ENCODE assay signal across 22 mouse cellular contexts in the genomic region with DNA sequence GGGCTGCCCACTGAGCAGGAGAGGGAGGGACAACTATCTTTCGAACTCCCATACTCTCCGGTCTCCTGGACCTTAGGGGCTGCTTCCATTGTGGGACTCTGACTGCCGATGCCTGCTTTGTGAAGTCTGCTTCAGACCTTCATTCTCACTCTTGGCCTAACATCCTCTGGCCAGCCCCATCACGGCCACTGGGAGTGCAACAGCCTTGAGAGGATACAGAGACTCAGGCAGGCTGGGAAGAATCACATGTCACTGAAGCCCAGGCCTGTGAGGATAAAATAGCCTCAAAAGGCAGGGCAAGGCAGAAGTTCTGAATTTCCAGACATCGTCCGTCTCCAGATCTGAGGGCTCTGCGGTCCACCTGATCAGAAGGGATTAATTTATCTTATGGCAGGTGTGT. TPM values are rescaled to one million over a fixed set of nuclear protein-coding genes. Genes with fewer than 3 reads are reported as not detected.
A peak's percentile ranks its signal among the peaks of the same experiment; 100 is the strongest.
DNase-seq lines count a peak whose midpoint lies in the region; ATAC-seq and TF ChIP-seq lines count a peak whose summit lies in the region.
"Had no signal": no experiment of that assay in that cellular context is flagged by ENCODE, and none has a peak within 500 bp of the region (broad histone marks: within the 10 kb centered on the region; RNA-seq: fewer than 3 reads in every experiment).

No protein-coding gene starts in this region.

- H3K27me3 ChIP-seq in liver, embryonic 13.5 days, result no peaks in the 10 kb centered on the region
- H3K27me3 ChIP-seq in embryonic facial prominence, embryonic 12.5 days, result no peaks in the 10 kb centered on the region
- H3K27me3 ChIP-seq in intestine, postnatal 0 days (replicated peaks; ENCODE audit: control insufficient read depth, insufficient read depth, low read length), result no peaks in the 10 kb centered on the region
- H3K27me3 ChIP-seq in stomach, embryonic 16.5 days (ENCODE audit: control insufficient read depth, insufficient read depth, low read length), result no peaks in the 10 kb centered on the region
- H3K27me3 ChIP-seq in forebrain, embryonic 10.5 days (ENCODE audit: poor library complexity, severe bottlenecking), result peaks cover 3% of the 10 kb centered on the region
- H3K27me3 ChIP-seq: forebrain, embryonic 13.5 days; limb, embryonic 15.5 days had no signal

- DNase-seq in liver, embryonic 13.5 days, result no peak
- no peak for DNase-seq in liver
- DNase-seq in forebrain, embryonic 10.5 days (ENCODE audit: extremely low spot score, low spot score), result no peak
- no peak for DNase-seq in T-cell, adult 2 months (ENCODE audit: low spot score)
- DNase-seq: adrenal gland, adult 2 months; cerebellum, adult 18-20 months; cerebellum, postnatal 25 days; gastrocnemius, postnatal 25 days; heart, postnatal 4 days; kidney, adult 2 months; lung, adult 2 months; retina, postnatal 1 day; right cerebral cortex, postnatal 4 days; thymus, postnatal 4 days had no signal

- peak overlapping the region; percentile 50; the same call in 1 of the 2 replicates for H3K27ac ChIP-seq in liver, embryonic 13.5 days
- 0 out of 2 replicates have a peak overlapping the region, but pooled peaks have one; percentile 36 for H3K27ac ChIP-seq in embryonic facial prominence, embryonic 12.5 days
- no peak overlapping the region for H3K27ac ChIP-seq in intestine, postnatal 0 days (ENCODE audit: low read depth, low read length)
- peak overlapping the region; percentile 86 for H3K27ac ChIP-seq in stomach, embryonic 16.5 days (ENCODE audit: low read length)
- no peak overlapping the region for H3K27ac ChIP-seq in forebrain, embryonic 10.5 days
- H3K27ac ChIP-seq: forebrain, embryonic 13.5 days; heart, embryonic 15.5 days; limb, embryonic 15.5 days; midbrain, embryonic 10.5 days had no signal

- H3K4me1 ChIP-seq in liver, embryonic 13.5 days (replicated peaks), result peaks cover 5% of the 10 kb centered on the region; the same call in 1 of the 2 replicates
- peaks cover 60% of the 10 kb centered on the region for H3K4me1 ChIP-seq in embryonic facial prominence, embryonic 12.5 days
- 0 out of 2 replicates have a peak, but pooled peaks cover 3% of the 10 kb centered on the region for H3K4me1 ChIP-seq in intestine, postnatal 0 days (replicated peaks; ENCODE audit: control insufficient read depth, insufficient read depth, low read length)
- peaks cover 41% of the 10 kb centered on the region for H3K4me1 ChIP-seq in stomach, embryonic 16.5 days (ENCODE audit: control insufficient read depth, insufficient read depth, low read length)
- peaks cover 18% of the 10 kb centered on the region for H3K4me1 ChIP-seq in forebrain, embryonic 10.5 days

- no peaks in the 10 kb centered on the region for H3K36me3 ChIP-seq in liver, embryonic 13.5 days
- no peaks in the 10 kb centered on the region for H3K36me3 ChIP-seq in embryonic facial prominence, embryonic 12.5 days
- no peaks in the 10 kb centered on the region for H3K36me3 ChIP-seq in intestine, postnatal 0 days (ENCODE audit: control insufficient read depth, insufficient read depth)
- no peaks in the 10 kb centered on the region for H3K36me3 ChIP-seq in stomach, embryonic 16.5 days (ENCODE audit: control insufficient read depth, insufficient read depth, low read length)
- H3K36me3 ChIP-seq in forebrain, embryonic 10.5 days (replicated peaks), result no peaks in the 10 kb centered on the region
- H3K36me3 ChIP-seq: heart, embryonic 15.5 days; limb, embryonic 15.5 days; midbrain, embryonic 10.5 days had no signal

- WGBS in liver, embryonic 13.5 days (ENCODE audit: insufficient replicate concordance), result 71% methylated on average over 7 of the region's 7 CpGs
- 78% methylated on average over 7 of the region's 7 CpGs for WGBS in embryonic facial prominence, embryonic 12.5 days
- WGBS in intestine, postnatal 0 days, result 77% methylated on average over 7 of the region's 7 CpGs
- 58% methylated on average over 7 of the region's 7 CpGs for WGBS in stomach, embryonic 16.5 days
- WGBS in forebrain, embryonic 10.5 days, result 85% methylated on average over 7 of the region's 7 CpGs

- H3K9me3 ChIP-seq in liver, embryonic 13.5 days (replicated peaks), result no peaks in the 10 kb centered on the region
- H3K9me3 ChIP-seq in embryonic facial prominence, embryonic 12.5 days, result no peaks in the 10 kb centered on the region
- H3K9me3 ChIP-seq in intestine, postnatal 0 days (ENCODE audit: control insufficient read depth), result no peaks in the 10 kb centered on the region
- H3K9me3 ChIP-seq in stomach, embryonic 16.5 days (replicated peaks; ENCODE audit: control insufficient read depth, low read length), result no peaks in the 10 kb centered on the region
- no peaks in the 10 kb centered on the region for H3K9me3 ChIP-seq in forebrain, embryonic 10.5 days
- H3K9me3 ChIP-seq: forebrain, embryonic 13.5 days; heart, embryonic 15.5 days; limb, embryonic 15.5 days; midbrain, embryonic 10.5 days had no signal

- peak; percentile 22; the same call in 1 of the 2 replicates for TF ChIP-seq CTCF in intestine, postnatal 0 days (IDR thresholded peaks at IDR 0.05; ENCODE audit: low read depth)

- H3K4me2 ChIP-seq in liver, embryonic 13.5 days, result no peak overlapping the region
- H3K4me2 ChIP-seq in embryonic facial prominence, embryonic 12.5 days (replicated peaks), result no peak overlapping the region
- no peak overlapping the region for H3K4me2 ChIP-seq in intestine, postnatal 0 days (replicated peaks; ENCODE audit: low read depth)
- no peak overlapping the region for H3K4me2 ChIP-seq in stomach, embryonic 16.5 days (ENCODE audit: low read depth, low read length)
- H3K4me2 ChIP-seq: forebrain, embryonic 13.5 days; heart, embryonic 15.5 days; limb, embryonic 15.5 days had no signal

- H3K9ac ChIP-seq in liver, embryonic 13.5 days, result no peak overlapping the region
- H3K9ac ChIP-seq in embryonic facial prominence, embryonic 12.5 days, result no peak overlapping the region
- H3K9ac ChIP-seq in intestine, postnatal 0 days (ENCODE audit: low read depth, low read length), result no peak overlapping the region
- no peak overlapping the region for H3K9ac ChIP-seq in stomach, embryonic 16.5 days (ENCODE audit: low read length)
- H3K9ac ChIP-seq: forebrain, embryonic 13.5 days; heart, embryonic 15.5 days; limb, embryonic 15.5 days had no signal

- no peak for ATAC-seq in liver, embryonic 13.5 days (ENCODE audit: low read depth)
- ATAC-seq in embryonic facial prominence, embryonic 12.5 days (ENCODE audit: insufficient number of reproducible peaks, insufficient read depth, low FRiP score, low TSS enrichment), result no peak
- ATAC-seq in intestine, postnatal 0 days, result no peak
- ATAC-seq in stomach, embryonic 16.5 days (ENCODE audit: insufficient read depth, low FRiP score), result no peak
- ATAC-seq: forebrain, embryonic 13.5 days; hindbrain, embryonic 16.5 days had no signal

- H3K4me3 ChIP-seq in liver, embryonic 13.5 days (replicated peaks), result no peak overlapping the region
- no peak overlapping the region for H3K4me3 ChIP-seq in embryonic facial prominence, embryonic 12.5 days
- H3K4me3 ChIP-seq in intestine, postnatal 0 days (ENCODE audit: low read depth, low read length), result no peak overlapping the region
- H3K4me3 ChIP-seq in stomach, embryonic 16.5 days (replicated peaks; ENCODE audit: low read length), result no peak overlapping the region
- no peak overlapping the region for H3K4me3 ChIP-seq in forebrain, embryonic 10.5 days
- H3K4me3 ChIP-seq: forebrain, embryonic 13.5 days; heart, embryonic 15.5 days; limb, embryonic 15.5 days; midbrain, embryonic 10.5 days had no signal

RNA-seq across cellular contexts. Expression of gene Tifab, which starts 6.6 kb away (rescaled TPM):
- polyA plus RNA-seq in liver, embryonic 13.5 days (2015; fragmentation: Nextera tagmentation; extraction: Ambion mirVana), result 5.7 and 5.9 TPM in 2 replicates
- 1.3 and 1.5 TPM in 2 replicates for polyA plus RNA-seq in embryonic facial prominence, embryonic 12.5 days (2016; fragmentation: Nextera tagmentation; extraction: Ambion mirVana)
- polyA plus RNA-seq in intestine, postnatal 0 days (2015; fragmentation: Nextera tagmentation; extraction: Ambion mirVana), result 3.3 and 3.4 TPM in 2 replicates
- polyA plus RNA-seq in stomach, embryonic 16.5 days (2015; fragmentation: Nextera tagmentation; extraction: Ambion mirVana), result 4.9 and 5.6 TPM in 2 replicates
- 0.97 and 1.2 TPM in 2 replicates for polyA plus RNA-seq in forebrain, embryonic 10.5 days (2016; fragmentation: Nextera tagmentation; extraction: Ambion mirVana)

RNA-seq across cellular contexts. Expression of gene H2afy, which starts 35.9 kb away (rescaled TPM):
- polyA plus RNA-seq in liver, embryonic 13.5 days (2015; fragmentation: Nextera tagmentation; extraction: Ambion mirVana), result 109 and 121 TPM in 2 replicates
- polyA plus RNA-seq in embryonic facial prominence, embryonic 12.5 days (2016; fragmentation: Nextera tagmentation; extraction: Ambion mirVana), result 537 and 538 TPM in 2 replicates
- 132 and 138 TPM in 2 replicates for polyA plus RNA-seq in intestine, postnatal 0 days (2015; fragmentation: Nextera tagmentation; extraction: Ambion mirVana)
- 247 and 271 TPM in 2 replicates for polyA plus RNA-seq in stomach, embryonic 16.5 days (2015; fragmentation: Nextera tagmentation; extraction: Ambion mirVana)
- polyA plus RNA-seq in forebrain, embryonic 10.5 days (2016; fragmentation: Nextera tagmentation; extraction: Ambion mirVana), result 554 and 558 TPM in 2 replicates

Comparison
In these comparisons a context has a peak if more than half of its experiments do, and no peak if none do; other contexts are left out.
1. H3K27ac ChIP-seq: peak in liver, embryonic 13.5 days (single experiment), embryonic facial prominence, embryonic 12.5 days (single experiment) and stomach, embryonic 16.5 days (single experiment); none in intestine, postnatal 0 days (single experiment) and forebrain, embryonic 10.5 days (single experiment).